Mouse (Mus musculus): ENCODE results near the gene Suco. TPM values are rescaled to one million over a fixed set of nuclear protein-coding genes. Genes with fewer than 3 reads are reported as not detected.

The Suco gene
- 10 to 100 TPM; 32.9 to 34.0 TPM for total RNA-seq (2021)
- long read RNA-seq, experiment 1, full-length matches to known transcripts = 1 of 23 reads
- long read RNA-seq, experiment 1, partial matches to known transcripts = 13 of 23 reads
- long read RNA-seq, experiment 1, other reads (novel, unspliced or antisense) = 9 of 23 reads
- long read RNA-seq, experiment 2, full-length matches to known transcripts = 2 of 13 reads
- long read RNA-seq, experiment 2, partial matches to known transcripts = 1 of 13 reads
- long read RNA-seq, experiment 2, other reads (novel, unspliced or antisense) = 10 of 13 reads

DNA sequence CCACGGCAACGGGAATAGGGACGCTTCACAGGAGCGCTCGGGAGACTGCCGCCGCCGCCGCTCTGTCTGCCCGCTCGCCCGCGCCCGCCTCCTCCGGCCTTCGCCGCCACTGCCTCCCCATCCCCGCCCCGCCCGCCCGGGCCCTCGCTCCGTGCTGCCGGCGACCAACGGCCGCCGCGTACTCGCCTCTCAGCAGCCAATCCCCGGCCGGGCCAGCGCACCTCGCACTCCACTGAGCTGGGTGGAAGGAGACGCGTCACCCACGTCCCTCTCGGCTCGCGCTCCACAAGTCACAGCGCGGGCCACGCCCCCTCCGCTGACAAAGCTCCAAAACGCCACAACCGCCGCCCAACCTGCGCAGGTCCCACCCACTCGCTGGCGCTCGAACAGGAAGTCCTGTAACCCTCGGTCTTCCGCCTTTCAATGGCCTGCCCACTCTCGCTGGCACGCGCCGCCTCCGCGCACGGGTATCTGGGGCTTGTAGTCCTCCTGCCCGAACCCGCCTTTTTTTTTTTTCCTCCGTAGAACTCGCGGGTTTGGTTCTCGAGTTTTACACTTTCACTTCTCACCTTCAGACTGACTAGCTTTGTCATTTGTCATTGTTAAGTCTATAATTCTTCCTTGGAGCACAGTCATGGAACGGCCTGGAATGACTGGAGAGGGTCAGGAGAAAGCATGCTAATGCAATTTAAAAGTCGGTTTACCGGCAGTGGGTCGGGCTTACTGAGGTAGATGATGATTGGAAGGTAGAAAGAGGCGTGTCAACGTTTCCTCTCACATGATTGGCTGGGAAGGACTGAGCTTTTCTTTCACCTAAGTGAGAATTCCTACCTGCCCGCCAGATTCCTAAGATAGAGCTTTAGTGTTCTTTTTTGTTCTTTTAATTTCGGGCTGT, at the start of gene Suco:
Gene Suco (minus strand): TSS at position 130 of the 895 bp plus-strand sequence.
- peak; percentile 99 for DNase-seq

DNA sequence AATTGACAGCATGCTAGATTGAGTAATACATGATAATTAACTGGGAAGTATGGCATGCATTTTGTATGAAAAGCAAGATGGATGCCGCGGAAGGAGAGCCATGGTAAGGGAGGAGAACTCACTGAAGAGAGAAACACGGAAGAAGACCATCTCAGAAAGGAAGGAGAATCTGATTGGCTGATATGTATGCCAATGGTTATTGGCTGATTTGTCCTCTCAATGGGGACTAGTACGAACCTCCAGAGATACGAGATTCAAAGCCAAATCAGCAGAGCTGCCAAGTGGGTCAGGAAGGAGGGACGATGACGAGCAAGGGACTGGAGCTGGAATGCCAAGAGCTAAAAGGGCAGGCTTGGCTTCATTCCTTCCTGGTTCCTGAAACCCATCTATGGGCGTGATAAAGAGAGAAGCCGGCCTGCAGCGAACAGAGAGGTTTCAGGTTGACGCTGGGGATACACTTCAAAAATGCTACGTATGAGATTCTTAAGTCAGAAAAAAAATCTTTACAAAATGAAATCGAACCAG, 48.9 kb upstream of the Suco start:
- DNase-seq = peak; percentile 59

DNA sequence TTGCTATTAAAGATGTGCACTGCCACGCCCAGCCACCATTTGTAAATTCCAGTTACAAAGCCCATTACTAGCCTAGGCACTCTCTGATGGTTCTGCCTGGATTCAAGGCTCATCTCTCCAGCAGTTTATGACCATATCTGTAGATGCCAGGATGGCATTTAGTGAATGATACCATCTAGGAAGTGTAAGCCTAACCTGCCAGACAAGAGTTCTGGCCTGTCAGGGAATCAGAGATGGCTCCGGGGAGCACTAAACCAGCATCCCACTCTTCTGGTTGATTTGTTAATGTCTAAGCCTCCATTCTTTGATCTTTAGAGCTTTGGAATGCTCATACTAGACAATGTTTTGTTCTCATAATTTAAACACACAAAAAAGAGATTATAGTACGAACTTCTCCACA, 47.8 kb upstream of the Suco start:
- DNase-seq = no peak

DNA sequence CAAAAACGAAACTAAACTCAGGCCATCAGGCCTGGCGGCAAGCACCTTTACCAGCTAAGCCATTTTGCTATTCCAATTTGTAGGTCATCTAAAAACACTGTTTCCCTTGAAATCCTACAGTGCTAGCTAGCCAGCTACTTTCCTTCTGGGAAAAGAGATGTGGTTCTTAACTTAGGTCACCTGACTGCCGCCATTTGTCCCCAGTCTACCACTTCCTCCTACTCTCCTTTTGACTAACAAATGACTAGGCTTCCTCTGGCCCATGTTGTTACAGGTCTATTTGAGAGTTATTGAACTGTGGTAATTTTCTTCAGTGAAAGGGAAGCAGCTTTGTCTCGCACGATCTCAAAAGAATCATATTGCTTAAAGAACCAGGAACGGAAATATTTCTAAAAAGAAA, 45.4 kb upstream of the Suco start:
- no peak for DNase-seq

DNA sequence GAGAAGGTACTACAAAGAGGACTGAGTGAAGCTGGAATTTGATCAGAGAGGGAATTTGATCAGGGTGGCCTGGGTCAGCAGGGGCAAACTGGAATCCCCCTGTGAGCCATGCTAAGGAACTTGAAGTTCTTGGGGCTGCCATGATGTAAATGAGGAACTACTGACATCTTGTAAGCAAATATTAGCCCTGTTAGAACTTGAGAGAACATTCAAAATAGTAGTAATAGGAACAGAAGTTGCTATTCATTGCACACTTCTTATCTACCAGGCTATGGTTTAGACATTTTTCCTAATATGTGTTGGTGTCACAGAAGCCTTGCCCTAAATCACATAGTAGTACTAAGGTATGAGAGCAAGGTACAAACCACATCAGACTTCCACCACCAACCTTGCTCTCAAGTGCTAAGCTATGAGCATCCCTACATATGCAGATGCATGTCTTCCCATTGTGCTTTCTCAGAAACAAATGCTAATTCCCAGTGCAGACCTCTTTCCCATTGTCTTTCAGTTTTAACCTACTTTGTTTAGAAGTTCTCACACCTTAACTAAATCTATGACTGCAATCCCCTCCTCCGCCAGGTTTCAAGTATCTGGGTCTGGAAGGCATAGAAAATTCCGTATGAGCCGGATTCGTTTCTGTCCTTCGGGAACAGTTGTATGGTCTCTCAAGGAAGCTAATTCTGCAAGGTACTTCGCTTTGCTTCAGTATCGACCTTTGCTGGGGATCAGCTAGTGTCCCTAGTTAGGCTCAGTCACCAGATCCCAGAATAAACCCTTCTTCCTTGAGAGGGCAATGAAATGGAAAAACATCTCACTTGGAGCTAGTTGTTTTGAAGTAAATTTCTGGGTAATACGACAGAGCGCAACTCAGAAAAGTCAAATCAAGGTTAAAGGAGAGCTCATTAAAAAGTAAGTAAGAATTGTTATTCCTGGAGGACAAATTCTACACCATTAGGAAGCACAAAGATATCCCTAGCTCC, 44.3 kb upstream of the Suco start:
- no peak for DNase-seq

DNA sequence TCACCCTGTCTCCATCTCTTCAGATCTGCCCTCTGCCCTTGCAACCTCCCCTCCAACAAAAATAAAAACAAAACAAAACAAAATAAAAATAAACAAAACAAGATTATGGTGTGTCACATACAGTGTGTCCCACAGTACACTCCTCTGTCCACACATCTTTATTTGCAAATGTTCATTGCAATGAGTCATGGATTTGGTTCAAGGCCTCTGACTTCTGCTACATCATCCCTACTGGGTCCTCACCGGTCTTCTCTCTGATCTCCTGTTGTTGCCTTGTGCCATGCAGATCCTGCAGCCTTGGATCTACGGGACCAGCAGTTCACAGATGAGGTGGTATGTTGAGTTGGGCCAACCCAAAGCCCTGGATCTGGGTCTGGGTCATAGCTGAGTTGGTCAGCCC, 43.1 kb upstream of the Suco start:
- no peak for DNase-seq

DNA sequence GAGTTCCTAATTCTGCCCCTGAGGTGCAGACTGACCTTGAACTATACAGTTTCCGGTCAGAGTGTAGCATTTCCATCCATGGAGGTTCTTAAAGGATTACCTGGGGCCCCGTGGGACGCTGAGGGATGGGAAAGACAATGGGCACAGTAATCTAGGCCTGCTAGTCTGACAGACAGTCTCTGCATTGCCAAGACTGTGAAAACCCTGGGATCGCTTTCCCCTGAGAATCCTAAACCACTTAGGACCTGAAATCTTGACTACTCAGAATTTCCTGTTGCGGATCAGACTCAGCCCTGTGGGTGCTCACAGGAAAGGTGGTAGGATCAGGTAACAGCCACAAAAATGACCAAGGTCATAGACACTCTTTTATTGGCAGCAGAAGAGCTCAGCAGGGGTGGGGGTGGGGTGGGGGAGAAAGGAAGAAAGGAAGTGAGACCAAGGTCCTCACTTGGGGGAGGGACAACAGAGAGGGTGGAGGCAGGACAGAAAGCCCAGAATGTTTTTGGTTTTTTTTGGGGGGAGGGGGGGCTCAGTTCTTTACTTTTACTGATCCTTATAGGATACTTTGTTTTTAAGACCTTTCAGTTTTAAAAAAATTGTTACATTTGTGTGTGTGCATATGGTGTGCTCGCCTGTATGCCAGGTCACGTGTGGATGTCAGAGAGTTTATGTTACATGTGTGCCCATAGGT, 42.3 kb upstream of the Suco start:
- DNase-seq = no peak

DNA sequence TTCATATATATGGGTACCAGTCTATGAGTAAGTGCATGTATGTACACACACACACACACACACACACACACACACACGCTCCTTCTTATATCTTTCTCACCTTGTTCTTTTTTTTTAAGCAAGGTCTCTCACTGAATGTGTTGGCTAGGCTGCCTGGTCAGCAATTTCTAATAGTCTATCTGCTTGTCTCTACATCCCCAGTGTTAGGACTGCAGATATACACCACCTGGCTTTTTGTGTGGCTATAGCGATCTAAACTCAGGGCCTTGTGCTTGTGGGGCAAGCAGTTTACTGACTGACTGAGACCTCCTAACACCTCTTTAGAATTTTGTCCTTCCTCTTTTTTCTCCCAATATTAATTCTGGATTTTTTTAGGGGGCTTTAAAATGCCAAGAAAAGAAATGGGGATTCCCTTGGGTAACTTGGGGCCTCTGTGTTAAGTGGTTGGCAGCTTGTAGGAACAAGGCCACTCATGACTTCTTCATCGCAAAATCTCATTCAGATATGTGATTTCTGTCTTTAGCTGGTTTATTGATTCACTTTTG, 41.5 kb upstream of the Suco start:
- no peak for DNase-seq

DNA sequence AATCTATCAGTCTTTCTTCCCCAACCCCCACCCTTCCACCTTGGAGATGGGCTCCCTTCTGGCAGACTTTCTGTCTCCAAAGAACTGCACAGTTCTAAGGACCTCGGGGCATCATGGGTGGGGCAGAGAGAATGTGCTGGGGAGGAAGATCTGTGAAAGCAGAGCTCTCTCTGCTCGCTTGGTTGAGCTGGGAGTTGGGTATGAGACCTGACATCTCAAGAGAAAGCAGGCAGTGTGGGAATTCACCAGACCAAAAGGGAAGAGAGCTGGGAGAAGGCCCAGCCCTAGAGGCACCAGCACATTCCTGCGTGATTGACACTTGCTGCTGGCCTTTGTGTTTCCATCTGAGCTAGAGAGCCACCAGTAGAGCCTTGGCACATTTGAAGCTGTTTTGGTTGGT, 39.6 kb upstream of the Suco start:
- no peak for DNase-seq

DNA sequence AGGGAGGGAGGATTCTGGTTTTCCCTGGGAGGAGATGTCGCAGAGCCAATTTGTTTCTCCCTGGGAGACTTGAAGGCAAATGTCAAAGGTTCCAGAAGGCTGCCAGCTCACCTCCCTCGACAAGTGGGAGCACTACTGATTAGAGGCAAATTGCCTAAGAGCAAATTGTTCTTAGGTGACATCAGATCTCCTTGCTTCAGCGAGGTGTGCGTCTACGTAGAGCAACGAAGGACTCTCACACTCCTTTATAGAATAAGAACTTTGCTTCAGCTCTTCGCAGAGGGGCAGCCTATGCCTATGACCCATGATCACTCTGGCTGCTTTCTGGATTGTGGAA, 37.1 kb upstream of the Suco start:
- peak; percentile 12 for DNase-seq

DNA sequence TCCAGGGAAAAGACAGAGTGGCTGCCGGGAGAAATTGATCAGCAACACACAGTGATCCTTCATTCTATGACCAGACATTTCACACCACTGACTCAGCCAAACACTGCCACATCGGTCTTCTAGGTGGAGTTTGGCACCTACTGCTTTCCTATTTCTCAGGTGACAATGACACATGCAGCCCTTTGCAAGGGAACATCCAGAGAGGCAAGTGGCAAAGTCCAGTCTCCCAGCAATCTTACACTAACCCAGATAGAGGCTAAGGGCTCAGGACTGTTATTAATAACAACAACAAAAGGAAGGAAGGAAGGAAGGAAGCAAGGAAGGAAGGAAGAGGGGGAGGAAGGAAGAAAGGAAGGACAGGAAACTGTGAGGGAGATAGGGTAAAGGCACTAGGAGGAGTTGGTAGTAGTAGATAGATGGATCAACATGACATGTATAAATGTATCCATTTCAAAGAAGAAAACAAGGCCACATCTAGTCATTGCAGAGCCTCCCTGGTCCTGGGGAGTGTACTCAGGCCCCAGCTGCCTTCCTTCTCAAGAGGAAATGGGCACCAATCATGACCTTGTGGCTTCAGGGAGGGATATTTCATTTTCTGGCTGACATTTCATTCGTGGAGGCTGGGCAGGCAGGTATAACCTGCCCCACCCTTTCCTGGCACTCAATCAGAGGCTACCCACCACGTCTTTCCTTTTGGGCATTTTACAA, 36.6 kb upstream of the Suco start:
- DNase-seq = no peak

DNA sequence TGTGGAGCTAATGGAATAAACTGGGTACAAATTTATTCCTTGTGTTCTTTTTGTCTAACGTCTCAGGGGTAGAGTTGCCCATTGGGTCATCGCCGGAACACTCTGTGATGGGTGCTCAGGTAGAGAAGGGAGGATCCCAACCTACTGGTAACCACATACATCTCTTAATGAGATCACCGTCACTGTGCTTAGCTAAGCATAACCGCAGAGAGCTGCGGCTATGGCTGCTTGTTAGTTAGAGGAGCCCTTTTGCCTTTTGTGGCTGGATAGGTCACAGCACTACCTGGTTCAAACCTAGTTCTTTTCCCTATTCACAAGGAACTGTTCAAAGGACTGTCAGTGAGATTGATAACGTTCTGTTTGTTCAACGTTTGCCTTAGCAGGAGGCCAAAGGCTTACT, 32.6 kb upstream of the Suco start:
- DNase-seq = no peak

DNA sequence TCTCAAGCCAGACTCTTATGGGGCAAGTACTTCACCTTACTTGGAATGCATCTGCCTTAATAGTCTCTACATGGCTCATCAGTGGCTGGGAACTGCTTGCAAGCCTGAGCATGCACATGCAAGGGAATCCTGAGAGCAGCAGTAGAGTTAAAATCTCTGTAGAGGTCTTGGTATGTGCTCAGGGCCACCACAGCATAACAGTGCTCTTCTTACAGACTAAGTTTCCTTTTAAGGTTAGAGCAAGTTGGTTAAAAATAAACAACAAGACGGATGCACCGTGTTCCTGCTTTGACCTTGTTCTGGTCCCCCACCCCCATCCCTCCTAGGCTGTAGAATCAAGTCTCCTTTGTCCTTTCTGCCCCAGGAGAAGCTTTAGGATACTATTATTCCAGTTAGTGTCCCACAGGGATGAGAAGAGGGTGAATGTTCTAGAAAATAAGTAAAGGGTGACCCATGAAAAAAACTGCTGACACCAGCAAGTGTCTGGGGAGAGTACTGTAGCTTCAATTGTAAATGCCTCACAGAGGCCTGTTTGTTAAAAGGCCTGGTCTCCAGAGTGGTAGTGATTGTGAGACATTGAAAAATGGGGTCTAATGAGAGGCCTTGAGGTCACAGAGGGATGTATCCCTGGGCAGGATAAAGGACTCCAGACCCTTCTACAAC, 31.4 kb upstream of the Suco start:
- DNase-seq = peak; percentile 11

DNA sequence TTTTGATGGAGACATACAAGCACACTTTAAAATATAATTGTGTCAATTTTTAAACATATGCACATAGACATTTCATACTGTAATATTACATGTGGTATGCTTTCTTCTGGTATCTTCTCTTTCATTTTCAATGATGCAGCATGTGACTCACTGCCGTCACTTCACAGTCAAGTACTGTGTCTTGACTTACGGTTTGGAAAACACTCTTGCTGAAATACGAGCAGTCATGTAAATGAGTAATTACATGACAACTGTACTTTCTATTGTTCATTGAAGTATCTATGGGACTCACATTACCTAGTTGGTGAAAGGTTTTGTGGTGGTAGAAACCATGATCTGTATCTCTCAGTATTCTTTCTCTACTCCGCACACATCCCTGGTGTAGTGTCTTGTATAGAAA, 30.6 kb upstream of the Suco start:
- no peak for DNase-seq

DNA sequence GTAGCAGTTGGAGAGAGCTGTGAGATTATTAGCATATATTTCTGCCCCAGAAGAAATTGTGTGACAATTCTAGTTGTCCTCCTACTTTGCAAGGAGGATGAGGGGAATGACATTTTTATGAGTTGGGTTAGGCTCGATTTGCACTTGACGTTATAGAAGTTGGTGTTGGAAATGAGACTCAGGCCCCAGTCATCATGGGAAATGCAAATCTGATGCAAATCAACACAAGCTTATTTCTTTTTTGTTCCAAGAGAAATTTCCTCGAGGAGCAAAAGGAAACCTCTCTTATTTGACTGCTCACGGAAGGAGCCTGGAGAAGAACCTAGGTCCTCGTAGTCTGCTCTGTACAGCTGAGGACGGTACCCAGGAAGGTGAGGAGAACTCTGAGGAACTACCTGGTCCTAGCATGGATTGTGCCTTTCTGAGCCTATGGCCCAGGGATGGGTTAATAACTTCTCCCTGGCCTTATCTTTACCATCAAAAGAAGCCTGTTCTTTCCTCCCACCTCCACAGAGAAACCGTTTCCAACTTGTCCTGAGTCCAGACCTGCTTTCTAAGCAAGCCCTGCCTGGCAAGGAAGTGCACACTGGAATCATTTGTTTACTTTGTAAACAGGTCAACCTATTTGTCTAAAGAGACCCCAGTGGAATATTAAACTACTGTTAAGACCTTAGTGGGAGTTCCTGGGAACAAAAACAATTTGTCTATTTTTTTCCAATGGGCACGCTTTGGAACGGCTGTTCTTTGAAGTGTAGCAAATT, 26.4 kb upstream of the Suco start:
- DNase-seq = no peak

DNA sequence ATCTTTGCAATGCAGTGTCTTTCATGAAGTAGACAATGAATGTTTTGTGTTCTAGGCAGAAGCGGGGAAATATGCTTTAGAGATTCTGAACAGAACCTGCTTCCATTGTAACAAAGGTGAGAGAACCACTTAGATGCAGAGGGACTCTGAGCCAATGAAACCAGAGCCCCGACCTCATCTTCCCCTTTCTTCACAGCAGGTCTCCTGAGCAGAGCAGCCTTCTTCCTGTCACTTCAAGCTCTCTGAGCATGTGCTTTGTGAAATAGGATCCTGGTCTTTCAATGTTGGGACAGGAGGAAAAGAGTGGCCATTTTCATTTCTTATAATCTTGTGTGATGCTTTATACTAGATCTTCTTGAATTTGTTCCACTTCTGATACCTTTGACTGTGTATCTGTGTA, 23.6 kb upstream of the Suco start:
- no peak for DNase-seq

DNA sequence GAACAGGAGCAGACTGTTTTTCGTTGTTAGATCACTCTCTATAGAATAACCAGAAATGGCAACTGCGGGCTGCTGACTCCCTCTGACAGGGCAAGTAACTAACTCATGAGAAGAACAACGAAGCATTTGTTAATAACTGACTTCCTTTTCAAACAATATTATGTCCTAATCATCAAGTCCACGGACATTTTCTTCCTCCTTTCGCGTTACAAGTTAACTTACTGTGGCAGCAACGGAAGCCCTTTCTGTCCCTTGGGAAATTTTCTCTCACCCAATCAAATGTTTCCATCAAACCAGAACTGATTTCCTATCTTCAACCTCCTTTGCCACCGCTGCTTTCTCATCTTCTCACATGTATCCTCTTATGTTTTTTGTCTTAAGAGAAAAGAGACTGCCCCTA, 20.8 kb upstream of the Suco start:
- no peak for DNase-seq

DNA sequence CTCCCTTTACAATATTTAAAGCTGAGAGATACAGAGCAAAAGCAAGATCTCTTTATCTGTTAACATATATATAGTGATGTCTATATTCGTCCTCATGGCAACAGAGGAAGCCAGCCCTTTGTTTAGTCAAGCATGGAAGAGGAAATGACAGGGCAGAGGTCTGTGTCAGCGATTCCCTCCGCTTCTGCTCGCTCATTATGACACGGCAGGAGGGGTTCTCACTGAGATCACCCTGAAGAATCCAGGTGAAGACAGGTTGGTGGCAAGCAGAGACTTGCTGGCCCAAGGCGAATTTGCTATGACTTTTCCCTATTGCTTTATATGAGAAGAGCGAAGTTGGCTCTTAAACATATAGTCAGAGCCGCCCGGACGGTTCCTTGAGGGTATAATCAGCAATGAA, 19.6 kb upstream of the Suco start:
- no peak for DNase-seq

DNA sequence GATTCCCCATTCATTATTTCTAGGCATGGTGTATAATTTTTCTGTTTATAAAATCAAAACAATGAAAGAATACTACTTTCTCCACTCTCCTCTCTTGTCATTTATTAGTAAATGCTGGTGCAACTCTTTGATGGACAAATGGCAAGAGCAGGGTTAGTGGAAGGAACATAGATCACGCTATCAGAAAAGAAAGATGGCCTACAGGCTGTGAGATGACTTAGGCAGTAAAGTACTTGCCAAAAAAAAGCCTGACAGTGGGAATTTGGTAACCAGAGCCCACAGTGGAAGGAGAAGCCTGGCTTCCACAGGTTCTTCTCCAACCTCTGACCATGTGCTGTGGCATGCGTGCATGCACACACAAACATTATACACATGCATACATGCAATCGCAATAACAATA, 18.5 kb upstream of the Suco start:
- no peak for DNase-seq

DNA sequence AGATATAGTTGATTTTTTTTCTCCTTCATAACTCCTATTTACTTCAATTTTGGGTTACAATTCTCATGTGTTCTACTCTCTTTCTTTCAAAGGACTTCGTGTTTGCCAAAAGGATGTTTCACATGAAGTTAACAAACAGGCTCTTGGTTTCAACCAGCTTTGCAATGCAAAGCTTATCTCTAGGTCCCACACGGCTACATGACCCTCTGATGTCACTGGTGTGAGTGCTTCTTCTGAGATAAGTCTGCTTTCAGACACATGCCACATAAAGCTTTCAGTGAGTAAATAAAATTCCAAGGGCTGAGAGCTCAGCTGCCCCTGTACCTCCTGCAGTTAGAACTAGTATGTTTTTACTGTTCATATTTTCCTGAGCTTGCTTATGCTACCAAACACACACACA, 18.1 kb upstream of the Suco start:
- no peak for DNase-seq
